Mouse (Mus musculus): ENCODE measurements at regions not wholly inside any gene's neighbourhood (a gene's known extent, or its start where the extent isn't known, plus 50 kb on each side); places are given as distances from the start of the nearest gene placed in this dataset.

DNA sequence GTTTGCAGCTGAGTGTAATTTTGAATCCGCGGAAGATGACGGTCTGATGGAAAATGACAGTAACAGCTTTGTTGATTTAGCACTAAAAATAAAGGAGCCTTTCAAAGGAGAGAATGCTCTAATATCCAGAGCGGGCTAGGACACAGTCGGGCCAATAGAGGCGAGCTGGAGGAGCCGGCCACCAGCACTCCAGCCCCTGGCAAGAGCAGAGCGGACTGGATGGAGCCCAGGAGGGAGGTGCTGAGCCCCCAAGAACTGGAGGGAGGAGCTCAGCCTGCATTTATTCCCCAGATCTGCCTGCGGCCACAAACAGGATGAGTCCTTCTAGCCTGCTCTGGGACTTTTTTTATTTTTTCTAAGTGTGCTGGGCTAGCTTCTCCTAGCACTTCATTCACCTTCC lies 426.9 kb downstream of the Insc start:
- peak in 1 of 2 experiments; percentile 19 for DNase-seq (ENCODE audit: low spot score in 2 of 2)

DNA sequence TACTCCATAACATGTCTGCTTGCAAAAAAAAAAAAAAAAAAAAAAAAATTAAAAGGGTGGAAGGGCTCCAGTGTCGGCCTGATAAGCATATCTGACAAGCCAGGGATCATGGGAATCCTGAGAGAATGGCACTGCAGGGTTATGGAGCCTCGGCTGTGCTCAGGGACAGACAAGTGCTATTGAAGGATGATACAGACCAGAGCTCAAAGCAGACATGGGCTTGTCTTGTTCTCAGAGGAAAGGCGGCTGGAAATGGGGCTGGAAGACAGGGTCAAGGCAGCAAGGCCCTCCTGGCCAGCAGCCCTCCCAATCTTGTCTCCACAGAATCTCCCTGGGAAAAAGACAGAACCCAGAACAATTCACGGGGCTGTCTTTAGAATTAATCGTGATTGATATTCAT lies 449.0 kb downstream of the Insc start:
- DNase-seq (ENCODE audit: low spot score in 2 of 2) = no peak

DNA sequence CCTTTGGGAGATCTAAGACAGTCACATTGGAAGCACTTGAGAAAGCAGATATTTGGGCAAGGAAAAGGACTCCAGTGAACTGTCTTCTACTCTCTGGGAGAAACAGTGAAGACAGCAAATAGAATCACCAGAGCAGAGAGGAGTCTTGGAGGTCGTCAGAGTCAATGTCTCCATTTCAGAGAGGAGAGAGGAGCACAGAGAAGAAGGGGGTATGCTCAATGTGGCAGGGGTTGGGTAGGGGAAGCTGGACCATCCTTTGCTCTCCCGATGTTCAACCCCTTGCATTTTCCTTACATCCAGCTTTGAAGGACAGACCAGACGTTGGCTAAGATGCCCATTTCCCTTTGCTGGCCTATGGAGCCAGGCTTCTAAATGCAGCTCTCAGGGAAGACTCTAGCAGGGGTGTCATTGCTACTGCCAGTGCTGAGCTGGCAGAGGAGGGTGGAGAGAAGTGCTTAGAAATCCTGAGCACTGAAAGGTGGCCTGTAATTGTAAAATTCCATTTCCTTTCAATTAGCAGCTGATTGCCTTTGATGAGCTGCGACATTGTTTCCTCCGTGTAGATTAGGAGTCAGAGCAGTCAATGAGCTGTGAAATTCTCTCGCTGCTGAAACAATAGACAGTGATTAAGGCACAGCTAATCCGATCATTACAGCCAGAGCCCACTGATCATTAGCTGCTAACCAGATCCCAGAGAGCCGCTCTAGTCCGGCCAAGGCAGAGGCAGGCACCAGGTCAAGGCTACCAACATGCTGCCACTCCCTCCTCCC lies 449.7 kb downstream of the Insc start:
- no peak for DNase-seq (ENCODE audit: low spot score in 2 of 2)

DNA sequence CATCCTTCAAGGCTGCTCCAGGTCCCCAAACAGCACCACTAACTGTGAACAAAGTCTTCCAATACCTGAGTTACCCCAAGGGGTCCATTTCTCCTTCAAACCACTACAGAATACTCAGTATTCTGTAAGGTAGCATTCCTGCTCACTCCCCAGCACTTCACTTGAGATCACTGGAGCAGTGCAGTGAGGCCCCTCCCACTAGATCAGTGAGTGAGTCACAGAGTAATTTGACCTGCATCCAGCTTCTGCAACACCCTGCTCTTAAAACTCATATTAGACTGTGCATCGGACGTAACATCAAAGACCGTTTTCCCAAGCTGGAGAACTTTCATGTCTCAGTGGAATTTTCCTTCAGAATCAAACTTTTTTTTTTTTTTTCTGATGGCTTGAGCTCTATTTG lies 461.4 kb downstream of the Insc start:
- DNase-seq (ENCODE audit: low spot score in 2 of 2) = peak in 1 of 2 experiments; percentile 29

DNA sequence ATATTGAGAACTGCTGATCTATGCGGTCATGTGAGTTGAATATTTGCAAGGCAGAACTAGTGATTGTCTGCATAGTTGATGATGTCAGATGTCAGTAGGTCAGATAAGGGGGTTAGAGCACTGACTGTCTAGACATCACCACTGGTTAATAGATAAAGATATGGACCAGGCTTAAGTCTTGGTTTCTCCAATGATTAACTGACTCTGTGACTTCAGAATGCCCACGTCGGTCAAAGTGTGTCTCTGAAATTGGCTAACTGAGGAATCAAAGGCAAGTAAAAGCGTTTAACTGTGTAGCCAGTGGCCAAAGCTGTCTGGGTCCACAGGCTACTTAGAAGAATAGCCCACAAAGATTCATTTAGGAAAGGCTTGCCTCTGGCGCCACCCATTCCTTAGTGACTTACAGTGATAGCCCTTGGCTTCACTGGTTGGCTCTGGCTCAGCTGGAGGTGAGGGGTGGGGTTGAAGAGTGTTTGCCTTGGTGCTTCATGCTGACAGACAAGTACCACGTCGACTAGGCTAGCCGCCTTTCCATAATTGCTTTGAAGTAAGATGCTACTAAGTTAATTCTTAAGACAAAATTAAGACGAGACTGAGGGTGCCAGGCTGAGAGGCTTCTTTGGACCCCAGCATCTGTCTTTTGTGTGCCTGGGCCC lies 463.1 kb downstream of the Insc start:
- DNase-seq (ENCODE audit: low spot score in 2 of 2) = no peak

DNA sequence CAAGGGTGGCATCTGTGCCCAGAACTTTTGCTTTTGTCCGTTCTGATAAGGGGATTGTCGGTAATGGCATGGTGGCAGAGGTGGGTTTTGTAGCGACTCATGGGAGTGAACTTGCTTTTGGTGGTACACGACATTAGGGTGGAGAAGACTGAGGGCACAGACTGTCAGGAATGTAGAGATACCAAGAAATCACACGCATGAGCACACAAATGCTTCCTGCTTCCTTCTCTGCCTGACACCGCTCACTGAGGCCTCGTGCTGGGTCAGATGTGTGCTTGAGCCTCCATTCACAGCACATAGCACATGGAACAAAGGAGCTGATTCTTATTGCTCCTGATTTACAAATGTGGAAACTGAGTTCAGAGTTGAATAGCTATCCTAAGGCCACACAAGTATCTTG lies 465.3 kb downstream of the Insc start:
- DNase-seq (ENCODE audit: low spot score in 2 of 2) = no peak

DNA sequence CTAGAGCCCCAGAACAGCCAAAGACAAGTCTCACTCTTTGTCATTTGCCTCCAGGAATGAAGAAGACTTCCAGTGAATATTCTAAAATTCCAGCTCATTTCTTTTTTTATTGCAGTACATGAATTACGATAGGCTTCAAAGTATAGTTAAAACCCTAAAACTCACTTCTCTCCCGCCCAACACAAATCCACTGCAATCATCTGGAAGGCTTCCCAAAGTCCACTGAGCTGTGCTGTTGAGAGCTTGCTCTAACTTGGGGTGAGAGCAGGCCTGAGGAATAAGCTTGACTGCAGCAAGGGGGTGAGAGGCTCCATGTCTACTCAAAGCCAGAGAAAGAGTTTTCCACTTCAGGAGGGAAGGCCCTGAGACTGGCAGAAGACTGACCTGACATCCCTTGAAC lies 466.5 kb downstream of the Insc start:
- no peak for DNase-seq (ENCODE audit: low spot score in 2 of 2)

DNA sequence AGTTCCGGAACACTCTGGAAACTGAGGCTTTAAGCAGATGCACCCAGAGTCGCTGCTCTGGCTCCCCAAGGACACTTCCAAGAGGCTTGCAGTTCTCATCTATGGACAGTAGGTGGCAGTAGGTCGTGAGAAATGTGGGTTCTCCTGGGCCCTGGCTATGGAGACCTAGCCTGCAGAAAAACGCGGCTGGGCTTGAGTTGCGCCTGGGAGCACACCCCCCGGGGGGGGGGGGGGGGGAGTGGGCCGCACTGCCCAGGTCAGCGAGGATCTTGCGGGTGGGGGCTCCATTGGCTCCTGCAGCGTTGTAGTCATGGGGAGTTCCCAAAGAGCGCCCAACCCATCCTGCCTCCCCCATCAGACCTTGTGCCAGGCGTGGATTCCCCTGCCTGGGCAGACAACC lies 473.3 kb downstream of the Insc start:
- peak; percentile 57 to 63 for DNase-seq (ENCODE audit: low spot score in 2 of 2)

DNA sequence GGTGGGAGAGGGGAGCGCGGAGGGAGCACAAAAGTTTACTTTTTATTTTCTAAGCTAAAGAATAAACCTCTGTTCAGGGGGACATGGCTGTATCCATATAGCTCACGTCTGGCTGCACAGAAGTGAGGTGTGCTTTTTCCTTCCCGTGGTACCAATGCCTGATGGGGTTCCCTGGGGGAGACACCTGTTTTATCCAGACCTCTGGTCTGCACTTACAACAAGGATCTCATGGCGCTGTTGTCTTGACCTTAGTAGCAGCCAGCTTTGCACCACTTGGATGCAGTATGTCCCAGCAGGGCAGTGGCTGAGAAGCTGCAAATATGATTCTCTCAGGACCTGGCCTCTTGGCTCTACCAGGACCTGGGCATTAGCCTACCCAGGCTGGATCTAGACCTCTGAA lies 473.8 kb downstream of the Insc start:
- no peak for DNase-seq (ENCODE audit: low spot score in 2 of 2)

DNA sequence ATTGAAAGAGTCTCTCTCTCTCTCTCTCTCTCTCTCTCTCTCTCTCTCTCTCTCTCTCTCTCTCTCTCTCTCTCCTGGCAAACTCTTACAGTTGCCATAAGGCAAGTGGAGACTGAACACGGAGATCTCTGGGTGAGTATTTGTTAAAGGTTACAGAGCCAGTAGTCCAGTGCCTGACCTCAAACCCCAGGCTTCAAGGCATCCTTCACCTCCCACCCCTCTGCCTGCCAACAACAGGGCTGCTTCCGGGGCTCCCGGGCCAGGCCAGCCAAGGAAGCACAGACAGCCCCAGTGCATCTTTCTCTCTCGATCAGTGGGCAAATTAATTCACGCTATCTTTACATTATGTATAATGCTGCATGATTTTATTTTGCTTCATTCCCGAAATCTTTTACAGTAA lies 474.2 kb downstream of the Insc start:
- no peak for DNase-seq (ENCODE audit: low spot score in 2 of 2)

DNA sequence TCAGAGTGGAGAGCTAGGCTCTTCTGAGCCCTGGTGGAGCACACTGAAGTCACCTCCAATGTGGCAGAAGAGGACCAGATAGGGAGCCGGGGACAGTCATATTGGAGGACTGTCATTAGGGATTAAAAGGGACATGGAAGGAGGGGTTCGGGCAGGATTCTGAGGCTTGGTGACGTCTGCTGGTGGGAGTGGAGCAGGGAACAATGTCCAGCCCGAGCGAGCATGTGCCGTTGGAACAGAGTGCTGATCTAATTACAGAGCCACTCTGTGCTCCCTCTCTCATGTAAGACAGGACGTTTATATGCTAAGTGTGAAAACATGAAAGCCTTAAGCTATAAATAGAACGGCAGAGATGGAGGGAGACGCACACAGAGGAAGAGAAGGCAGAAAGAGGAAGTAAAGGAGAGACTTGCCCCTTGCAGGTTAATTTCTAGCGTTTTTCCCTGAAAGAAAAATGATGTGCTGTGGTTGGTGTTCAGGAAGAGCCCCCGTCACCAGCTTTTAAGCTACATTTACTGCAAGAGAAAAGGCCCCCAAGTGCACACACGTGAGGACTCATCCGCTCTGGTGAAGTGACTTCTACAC lies 475.2 kb downstream of the Insc start:
- DNase-seq (ENCODE audit: low spot score in 2 of 2) = no peak

DNA sequence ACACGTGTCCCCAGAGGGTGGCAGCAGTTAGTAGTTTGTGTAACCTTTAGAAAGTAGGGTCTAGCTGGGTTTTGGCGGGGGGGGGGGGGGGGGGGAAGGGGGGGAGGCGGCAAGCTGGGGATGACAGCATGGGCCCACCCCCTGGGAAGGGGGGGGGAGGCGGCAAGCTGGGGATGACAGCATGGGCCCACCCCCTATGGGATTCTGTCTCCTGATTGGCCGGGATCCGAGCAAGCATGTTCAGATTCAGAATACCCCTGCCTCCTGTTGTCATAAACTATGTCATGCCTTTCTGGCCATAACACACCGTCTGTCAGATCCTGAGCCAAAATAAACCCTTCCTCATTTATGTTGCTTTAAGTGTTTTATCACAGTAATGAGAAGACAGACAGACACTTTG lies 479.1 kb downstream of the Insc start:
- no peak for DNase-seq (ENCODE audit: low spot score in 2 of 2)

DNA sequence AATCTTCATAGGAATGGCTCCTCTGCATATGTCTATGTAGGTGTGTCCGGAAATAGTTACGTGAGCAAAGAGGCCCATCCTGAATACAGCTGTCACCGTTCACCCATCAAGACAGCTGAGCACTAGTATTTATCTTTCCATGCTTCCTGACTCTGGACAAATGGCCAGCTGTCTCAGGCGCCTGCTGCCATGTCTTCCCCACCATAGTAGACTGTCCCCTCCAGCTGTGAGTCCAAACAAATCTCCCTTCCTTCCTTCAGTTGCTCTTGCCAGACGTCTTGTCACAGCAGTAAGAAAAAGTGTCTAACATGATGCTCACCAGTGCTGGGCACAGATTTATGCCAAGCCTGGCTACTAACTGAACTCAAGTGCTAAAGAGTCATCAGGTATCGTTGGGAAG lies 487.0 kb downstream of the Insc start:
- DNase-seq (ENCODE audit: low spot score in 2 of 2) = no peak

DNA sequence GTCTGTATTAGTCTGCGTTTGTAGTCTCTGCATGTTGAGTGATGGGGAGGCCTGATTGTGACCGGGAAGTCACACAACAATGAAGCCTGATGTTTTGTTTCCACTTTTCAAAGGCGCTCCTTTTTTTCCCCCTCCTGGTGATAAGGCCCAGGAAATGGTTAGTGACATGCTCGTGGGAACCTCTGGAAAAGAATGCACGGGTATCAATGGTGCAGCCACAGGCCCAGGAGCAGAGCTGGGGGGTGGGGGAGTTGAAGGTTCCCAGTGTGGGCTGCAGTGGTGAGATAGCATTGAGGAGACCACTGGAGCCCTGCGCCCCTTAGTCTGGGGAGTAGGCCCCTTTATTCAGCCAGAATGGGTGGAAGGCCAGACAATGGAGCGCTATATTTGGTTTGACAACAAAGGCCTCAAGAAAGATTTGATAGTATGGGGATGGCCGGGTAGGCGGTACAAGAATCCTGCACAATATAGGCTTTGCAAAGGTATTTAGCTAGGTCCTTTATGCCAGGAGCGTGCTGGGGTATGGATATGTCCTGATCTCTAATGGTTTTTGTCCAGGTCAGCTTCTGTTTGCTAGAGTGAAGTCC lies 490.4 kb downstream of the Insc start:
- DNase-seq (ENCODE audit: low spot score in 2 of 2) = no peak

DNA sequence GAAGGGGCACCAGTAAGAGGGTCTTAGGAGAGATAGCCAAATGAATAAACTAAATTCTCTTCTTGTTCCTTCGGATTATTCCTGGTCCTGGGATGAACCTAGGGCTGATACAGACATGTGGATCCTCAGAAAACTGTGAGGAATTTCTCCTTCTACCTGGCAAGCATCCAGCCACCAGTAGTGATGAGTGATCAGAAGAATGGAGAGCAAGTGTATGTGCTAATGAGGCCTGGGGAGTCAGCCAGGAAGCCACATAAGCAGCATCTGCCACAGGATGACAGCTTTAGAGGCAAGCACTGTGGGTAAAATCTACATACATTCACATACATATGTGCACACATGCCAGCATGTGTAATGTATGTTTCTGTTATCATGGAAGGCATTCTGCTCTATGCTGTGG lies 493.6 kb downstream of the Insc start:
- DNase-seq (ENCODE audit: low spot score in 2 of 2) = no peak

DNA sequence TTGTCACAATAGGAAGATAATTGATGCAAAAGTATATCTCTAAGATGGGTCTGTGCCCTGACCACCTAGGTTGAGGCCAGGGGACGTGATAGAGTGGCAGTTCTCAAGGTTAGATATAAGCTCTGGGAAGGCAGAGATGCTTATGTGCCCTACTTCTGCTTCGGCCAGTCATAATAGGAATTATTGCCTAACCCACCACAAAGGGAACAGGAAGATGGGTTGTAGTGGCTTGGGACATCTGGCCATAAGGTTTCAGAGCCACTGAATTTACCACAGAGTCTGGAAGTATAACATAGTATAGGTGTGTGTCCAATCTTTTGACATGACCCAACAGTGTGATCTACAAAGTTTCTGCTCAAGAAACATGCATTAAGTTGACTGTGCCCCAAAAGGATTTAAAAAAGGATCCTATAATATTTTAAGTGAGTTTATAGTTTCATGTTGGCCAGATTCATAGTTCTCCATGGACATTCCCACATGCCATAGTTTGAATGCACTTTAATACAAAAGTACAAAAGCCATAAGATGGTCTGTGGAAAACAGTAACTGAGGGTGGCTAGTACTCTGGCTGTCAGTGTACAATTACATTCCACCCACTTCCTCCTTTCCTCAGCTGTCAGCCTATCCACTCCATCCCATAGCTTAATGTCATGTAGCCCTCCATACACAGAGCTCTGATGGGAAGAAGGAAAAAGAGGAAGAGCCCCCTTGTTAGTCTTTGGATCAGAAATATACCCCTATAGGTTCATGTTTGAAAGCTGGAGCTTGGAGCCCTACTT lies 508.3 kb downstream of the Insc start:
- DNase-seq (ENCODE audit: low spot score in 2 of 2) = no peak

DNA sequence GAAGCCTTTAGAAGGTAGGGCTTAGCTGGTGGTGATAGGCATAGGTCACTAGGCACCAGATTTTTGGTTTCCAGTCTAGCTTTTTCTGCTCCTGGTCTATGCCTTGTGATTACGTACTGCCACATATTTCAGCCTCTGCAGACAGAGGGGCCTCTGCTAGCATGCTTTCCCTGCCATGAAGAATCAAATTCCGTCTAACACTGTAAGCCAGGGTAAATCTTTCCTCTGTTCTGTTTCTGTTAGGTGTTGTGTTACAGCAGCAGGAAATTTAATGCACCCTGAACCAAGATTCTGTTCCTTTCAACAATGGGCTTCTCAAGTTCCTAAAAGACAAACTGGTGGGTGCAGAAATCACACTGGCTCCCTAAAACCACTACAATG lies 508.9 kb downstream of the Insc start:
- DNase-seq (ENCODE audit: low spot score in 2 of 2) = no peak

DNA sequence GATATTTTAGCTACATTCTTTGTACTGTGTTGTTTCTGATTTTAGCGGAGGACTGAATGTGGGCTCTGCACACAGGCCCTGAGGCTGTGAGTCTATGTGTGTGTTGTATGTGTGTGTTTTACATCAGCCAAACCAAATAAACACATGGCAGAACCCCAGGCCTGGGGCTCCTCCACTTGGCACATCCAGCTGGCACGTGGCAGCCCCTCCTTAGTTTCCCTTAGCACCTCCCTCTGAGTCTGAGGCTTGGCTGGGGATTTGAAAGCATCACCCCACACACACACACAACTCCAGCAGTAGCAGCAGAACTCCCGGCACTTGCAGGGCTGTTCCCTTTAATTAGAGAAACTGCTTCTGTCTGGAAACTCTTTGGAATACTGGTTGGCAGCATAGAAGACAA lies 515.1 kb downstream of the Insc start:
- DNase-seq (ENCODE audit: low spot score in 2 of 2) = no peak

DNA sequence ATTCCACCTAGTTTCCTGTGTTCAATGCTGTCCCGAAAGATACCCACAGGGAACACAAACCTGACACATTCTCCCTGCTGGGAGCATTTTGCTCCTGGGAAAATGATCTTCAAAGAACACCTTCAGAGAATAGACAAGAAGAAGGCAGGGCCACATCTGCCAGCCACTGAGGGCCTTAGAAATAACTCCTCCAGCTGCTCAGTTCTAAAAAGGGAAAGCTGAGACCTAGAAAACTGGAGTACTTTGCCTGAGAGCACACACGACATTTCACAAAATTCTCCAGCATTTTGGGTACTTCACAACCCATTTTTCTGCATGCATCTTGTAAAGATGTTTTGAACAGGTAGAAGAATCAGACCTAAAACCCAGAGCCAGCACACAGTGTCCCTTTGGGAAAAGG lies 519.6 kb downstream of the Insc start:
- no peak for DNase-seq (ENCODE audit: low spot score in 2 of 2)

DNA sequence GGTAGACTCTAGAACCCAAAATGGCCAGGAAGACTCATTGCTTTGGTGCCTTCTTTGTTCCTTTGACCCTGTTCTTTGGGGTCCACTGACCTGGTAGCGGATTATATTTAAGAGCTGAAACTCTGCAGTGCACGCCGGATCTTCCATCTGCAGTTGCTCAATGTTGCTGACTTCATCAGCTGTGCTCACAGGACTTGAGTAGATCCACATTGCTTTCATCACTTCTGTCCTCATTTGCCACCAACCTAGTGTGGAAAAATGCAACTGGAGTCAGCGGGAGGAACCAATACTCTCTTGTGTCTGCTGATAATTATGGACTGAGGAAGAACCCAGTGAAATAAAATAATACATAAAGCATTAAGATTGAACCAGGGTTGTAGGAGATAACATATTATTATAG lies 522.6 kb downstream of the Insc start:
- no peak for DNase-seq (ENCODE audit: low spot score in 2 of 2)

DNA sequence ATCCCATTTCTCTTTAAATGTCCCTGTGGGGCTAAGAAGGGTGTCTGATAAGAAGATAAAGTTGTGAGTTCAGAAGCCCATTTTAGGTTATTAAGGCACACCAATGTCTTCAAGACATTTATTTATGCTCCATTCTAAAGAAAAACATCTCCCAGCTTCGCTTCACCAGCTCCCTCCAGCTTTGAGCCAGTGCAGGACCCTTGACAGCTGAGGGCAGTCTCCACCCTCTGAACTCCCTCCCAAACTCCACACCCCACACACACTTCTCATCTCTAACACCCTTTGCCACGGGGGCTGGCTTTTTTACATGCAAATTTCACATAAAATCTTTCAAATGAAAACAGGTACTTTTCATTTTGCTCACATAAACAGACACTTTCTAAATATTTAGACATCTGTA lies 527.3 kb downstream of the Insc start:
- DNase-seq (ENCODE audit: low spot score in 2 of 2) = no peak

DNA sequence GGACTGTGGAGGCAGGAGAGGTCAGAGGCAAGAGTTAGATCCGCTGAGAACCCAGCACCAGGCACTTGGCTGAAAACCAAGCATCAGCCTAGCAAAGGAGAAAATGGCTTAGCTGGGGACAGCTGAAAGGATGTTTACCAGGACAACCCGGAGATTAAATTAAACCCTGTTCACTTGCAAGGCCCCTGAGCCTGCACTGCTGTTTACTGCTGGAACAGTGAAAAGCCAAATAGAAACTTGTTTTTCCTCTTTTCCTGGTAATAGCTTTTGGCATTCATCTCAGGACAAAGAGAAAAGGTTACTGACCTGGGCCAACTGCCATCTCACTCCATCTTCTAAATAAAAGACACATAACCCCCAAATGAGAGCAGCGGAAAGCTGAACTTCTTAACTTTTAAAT lies 531.3 kb downstream of the Insc start:
- DNase-seq (ENCODE audit: low spot score in 2 of 2) = no peak

Measured in adrenal gland, adult 18-20 months (tissue).